Mouse (Mus musculus) layer of hippocampus, postnatal 10 days (tissue): ENCODE data around the gene Gm20425. TPM values are rescaled to one million over a fixed set of nuclear protein-coding genes. Genes with fewer than 3 reads are reported as not detected.

Experiments
- DNase-seq, 2 experiments: peaks; one replicate each; pipeline ENCODE4 v3.0.0; 2021; ENCODE audit warnings: low spot score in 2 of 2
- total RNA-seq, 2 experiments: library from RNA; stranded (reverse); gene quantifications; 2 replicates each; pipeline ENCODE4 v1.2.3; 2021

The Gm20425 gene
- total RNA-seq, 2 experiments from 2014 or later: 5.1 to 5.3 TPM

- peak in 1 of 2 experiments; percentile 37 for DNase-seq
Measured at GRCm38 (mm10) chr9:103225464-103225863, 4.6 kb downstream of the Gm20425 start.

GRCm38 (mm10) chr9:103224721-103225120 lies 5.4 kb downstream of the Gm20425 start:
- no peak for DNase-seq

- no peak for DNase-seq
Measured at GRCm38 (mm10) chr9:103214281-103214680, 15.8 kb downstream of the Gm20425 start.

- no peak for DNase-seq
Measured at GRCm38 (mm10) chr9:103213631-103214030, 16.5 kb downstream of the Gm20425 start.

GRCm38 (mm10) chr9:103212654-103213420 lies 17.3 kb downstream of the Gm20425 start:
- DNase-seq: no peak

GRCm38 (mm10) chr9:103208802-103209423 lies 21.2 kb downstream of the Gm20425 start:
- no peak for DNase-seq

- DNase-seq: peak; percentile 61 to 69
Measured at GRCm38 (mm10) chr9:103207846-103208245, 22.3 kb downstream of the Gm20425 start.

GRCm38 (mm10) chr9:103205786-103206185 lies 24.3 kb downstream of the Gm20425 start:
- DNase-seq: no peak

GRCm38 (mm10) chr9:103201561-103202260 lies 28.4 kb downstream of the Gm20425 start, which contains the start of gene Srprb:
Srprb (minus strand) TSS chr9:103202137.
- DNase-seq: peak; percentile 91 to 95

- no peak for DNase-seq
Measured at GRCm38 (mm10) chr9:103188416-103188815, 41.7 kb downstream of the Gm20425 start.

GRCm38 (mm10) chr9:103186747-103187146 lies 43.4 kb downstream of the Gm20425 start:
- DNase-seq: no peak

GRCm38 (mm10) chr9:103185946-103186345 lies 44.2 kb downstream of the Gm20425 start:
- DNase-seq: no peak

- DNase-seq: no peak
Measured at GRCm38 (mm10) chr9:103184855-103185254, 45.3 kb downstream of the Gm20425 start.

- DNase-seq: no peak
Measured at GRCm38 (mm10) chr9:103181886-103182285, 48.2 kb downstream of the Gm20425 start.

- DNase-seq: peak; percentile 57 to 62
Measured at GRCm38 (mm10) chr9:103180807-103181565, 49.1 kb downstream of the Gm20425 start.

GRCm38 (mm10) chr9:103180303-103180702 lies 49.8 kb downstream of the Gm20425 start:
- peak in 1 of 2 experiments; percentile 46 for DNase-seq

- DNase-seq: no peak
Measured at GRCm38 (mm10) chr9:103175692-103176091, 54.4 kb downstream of the Gm20425 start.

- no peak for DNase-seq
Measured at GRCm38 (mm10) chr9:103174771-103175519, 55.2 kb downstream of the Gm20425 start.

- no peak for DNase-seq
Measured at GRCm38 (mm10) chr9:103168771-103169170, 61.3 kb downstream of the Gm20425 start.

- DNase-seq: no peak
Measured at GRCm38 (mm10) chr9:103168046-103168445, 62.1 kb downstream of the Gm20425 start.
